ENCODE assay signal across 12 mouse cellular contexts in genomic region chr9:115107430-115107829, GRCm38 (mm10).
A peak's percentile ranks its signal among the peaks of the same experiment; 100 is the strongest.
DNase-seq lines count a peak whose midpoint lies in the region; ATAC-seq and TF ChIP-seq lines count a peak whose summit lies in the region.
"Had no signal": no experiment of that assay in that cellular context is flagged by ENCODE, and none has a peak within 500 bp of the region (broad histone marks: within the 10 kb centered on the region; RNA-seq: fewer than 3 reads in every experiment).

No protein-coding gene starts in this region.

- no peaks in the 10 kb centered on the region for H3K9me3 ChIP-seq in forebrain, embryonic 16.5 days (ENCODE audit: control insufficient read depth, low read length)
- no peaks in the 10 kb centered on the region for H3K9me3 ChIP-seq in limb, embryonic 14.5 days (ENCODE audit: control insufficient read depth, low read length)
- H3K9me3 ChIP-seq: intestine, embryonic 15.5 days; limb, embryonic 12.5 days had no signal

- peaks cover 4% of the 10 kb centered on the region; the same call in 1 of the 2 replicates for H3K4me1 ChIP-seq in forebrain, embryonic 16.5 days (replicated peaks; ENCODE audit: control insufficient read depth, insufficient read depth, low read length)
- H3K4me1 ChIP-seq in limb, embryonic 14.5 days (ENCODE audit: control insufficient read depth, insufficient read depth, low read length), result peaks cover 5% of the 10 kb centered on the region; the same call in 1 of the 2 replicates
- H3K4me1 ChIP-seq: intestine, embryonic 15.5 days had no signal

- no peak for DNase-seq in frontal cortex, postnatal 14 days (ENCODE audit: low spot score in 2 of 2)
- peak; percentile 34 for DNase-seq in NIH3T3 (ENCODE audit: low read depth)
- peak; percentile 50 for DNase-seq in limb, embryonic 14.5 days (ENCODE audit: low spot score)
- DNase-seq in left cerebral cortex, adult 8-10 months (ENCODE audit: low spot score in 2 of 2), result no peak
- no peak for DNase-seq in spleen, postnatal 14 days (ENCODE audit: low spot score in 2 of 2)
- DNase-seq in thymus, postnatal 4 days, result no peak
- DNase-seq: heart, adult 2 months had no signal

- no peak overlapping the region for H3K9ac ChIP-seq in forebrain, embryonic 16.5 days (replicated peaks; ENCODE audit: low read depth, low read length)
- H3K9ac ChIP-seq in limb, embryonic 14.5 days (ENCODE audit: low read depth, low read length, severe bottlenecking), result no peak overlapping the region
- H3K9ac ChIP-seq: intestine, embryonic 15.5 days; limb, embryonic 12.5 days had no signal

- H3K36me3 ChIP-seq in forebrain, embryonic 16.5 days (ENCODE audit: control insufficient read depth, insufficient read depth), result no peaks in the 10 kb centered on the region
- H3K36me3 ChIP-seq in limb, embryonic 14.5 days (ENCODE audit: control insufficient read depth, insufficient read depth, low read length), result no peaks in the 10 kb centered on the region
- H3K36me3 ChIP-seq: intestine, embryonic 15.5 days; limb, embryonic 12.5 days had no signal

- ATAC-seq in frontal cortex, adult (ENCODE audit: low TSS enrichment), result 0 out of 2 replicates have a peak, but pooled peaks have one; percentile 16
- ATAC-seq in forebrain, embryonic 16.5 days, result peak; percentile 71; the same call in 1 of the 2 replicates
- ATAC-seq in limb, embryonic 14.5 days (ENCODE audit: low FRiP score, low read depth), result peak; percentile 37; the same call in 1 of the 2 replicates
- ATAC-seq: intestine, embryonic 15.5 days had no signal

- 0 out of 2 replicates have a peak overlapping the region, but pooled peaks have one; percentile 2 for H3K4me2 ChIP-seq in forebrain, embryonic 16.5 days (ENCODE audit: low read length)
- H3K4me2 ChIP-seq in limb, embryonic 14.5 days (replicated peaks; ENCODE audit: low read depth, low read length, severe bottlenecking), result no peak overlapping the region
- H3K4me2 ChIP-seq: intestine, embryonic 15.5 days; limb, embryonic 12.5 days had no signal

- WGBS in forebrain, embryonic 16.5 days, result 33% methylated on average over 7 of the region's 7 CpGs
- WGBS in limb, embryonic 14.5 days, result 47% methylated on average over 7 of the region's 7 CpGs

- H3K27ac ChIP-seq in forebrain, embryonic 16.5 days (ENCODE audit: low read length), result no peak overlapping the region
- peak overlapping the region; percentile 38; the same call in 1 of the 2 replicates for H3K27ac ChIP-seq in limb, embryonic 14.5 days (replicated peaks; ENCODE audit: low read depth, low read length)
- H3K27ac ChIP-seq: heart, adult 2 months; intestine, embryonic 15.5 days; limb, embryonic 12.5 days; macrophage had no signal

- no peak overlapping the region for H3K4me3 ChIP-seq in forebrain, embryonic 16.5 days (replicated peaks; ENCODE audit: low read length)
- no peak overlapping the region for H3K4me3 ChIP-seq in limb, embryonic 14.5 days (replicated peaks; ENCODE audit: low read length)
- H3K4me3 ChIP-seq: heart, adult 2 months; intestine, embryonic 15.5 days; limb, embryonic 12.5 days had no signal

- H3K27me3 ChIP-seq in forebrain, embryonic 16.5 days (replicated peaks; ENCODE audit: control insufficient read depth, insufficient read depth, low read length), result no peaks in the 10 kb centered on the region
- H3K27me3 ChIP-seq in limb, embryonic 14.5 days (ENCODE audit: control insufficient read depth, insufficient read depth, low read length), result no peaks in the 10 kb centered on the region
- H3K27me3 ChIP-seq: intestine, embryonic 15.5 days; limb, embryonic 12.5 days had no signal

- TF ChIP-seq POLR2A in limb, embryonic 14.5 days (IDR thresholded peaks at IDR 0.05; ENCODE audit: borderline replicate concordance, extremely low read depth, insufficient read depth, insufficient read length), result no peak

Comparison
In these comparisons a context has a peak if more than half of its experiments do, and no peak if none do; other contexts are left out.
1. ATAC-seq: peak in every context shown above with its lines; median percentile 71 in forebrain, embryonic 16.5 days; 37 in limb, embryonic 14.5 days; 16 in frontal cortex, adult.
2. DNase-seq: peak in NIH3T3 (single experiment) and limb, embryonic 14.5 days (single experiment); none in frontal cortex, postnatal 14 days (0 of 2), left cerebral cortex, adult 8-10 months (0 of 2), spleen, postnatal 14 days (0 of 2) and thymus, postnatal 4 days (single experiment).